Mouse (Mus musculus) CD4-positive helper T cell, adult 2 months (primary cell): Measurements from ENCODE around the gene Tnnt3.

Experiments used
- DNase-seq: peaks from one replicate; pipeline ENCODE4 v3.0.0-alpha.2; 2012; ENCODE audit warnings: low read depth, missing footprints, low spot score

The Tnnt3 gene

DNA sequence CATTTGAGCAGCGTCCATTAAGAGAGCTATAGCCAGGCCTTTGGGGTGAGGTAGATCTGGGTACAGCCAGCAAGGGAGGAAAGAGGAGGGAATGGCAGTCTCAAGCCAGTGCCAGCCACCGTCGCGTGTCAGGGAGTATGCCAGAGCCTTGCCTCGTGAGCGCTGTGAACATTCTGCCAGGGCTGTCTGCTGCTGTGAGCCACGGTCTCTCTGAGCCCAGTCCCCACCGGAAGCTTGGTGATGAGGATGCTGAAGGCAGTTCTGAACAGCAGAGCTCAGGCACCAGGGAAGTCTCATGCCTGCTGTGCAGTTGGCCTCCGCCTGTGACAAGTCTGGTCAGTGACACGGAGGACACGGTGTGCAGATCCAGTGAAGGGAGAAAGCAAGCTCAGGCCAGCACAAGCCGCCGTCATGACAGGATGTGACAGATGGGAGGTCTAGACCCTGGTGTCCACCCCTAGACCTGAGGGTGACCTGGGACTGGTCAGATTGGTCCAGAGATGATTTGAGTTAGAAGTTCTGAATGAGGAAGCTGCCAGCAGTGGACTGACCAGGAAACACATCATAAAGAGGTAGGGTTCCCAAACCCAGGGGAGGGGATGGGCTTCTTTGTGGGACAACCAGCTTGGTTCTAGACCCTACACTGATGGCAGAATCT lies 21.7 kb upstream of the Tnnt3 start:
- DNase-seq, result no peak

DNA sequence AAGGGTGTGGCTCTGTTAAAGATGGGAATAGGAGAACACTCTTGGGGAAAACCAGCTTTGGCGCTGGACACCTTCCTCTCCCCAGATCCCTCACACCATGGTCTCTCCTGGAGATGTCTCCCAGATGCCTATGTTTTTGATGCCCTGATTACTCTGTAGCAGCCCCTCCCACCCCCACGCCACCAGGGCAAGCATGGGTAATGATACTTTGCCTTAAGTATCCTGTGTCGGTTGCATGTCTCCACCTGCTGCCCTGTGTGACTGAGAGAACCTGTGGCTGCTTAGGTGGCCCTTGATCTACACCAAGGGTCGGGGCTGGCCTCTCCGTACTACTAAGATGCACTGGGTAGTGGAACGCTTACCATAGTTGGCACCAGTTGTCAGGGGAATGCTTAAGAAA lies 20.6 kb upstream of the Tnnt3 start:
- no peak for DNase-seq

DNA sequence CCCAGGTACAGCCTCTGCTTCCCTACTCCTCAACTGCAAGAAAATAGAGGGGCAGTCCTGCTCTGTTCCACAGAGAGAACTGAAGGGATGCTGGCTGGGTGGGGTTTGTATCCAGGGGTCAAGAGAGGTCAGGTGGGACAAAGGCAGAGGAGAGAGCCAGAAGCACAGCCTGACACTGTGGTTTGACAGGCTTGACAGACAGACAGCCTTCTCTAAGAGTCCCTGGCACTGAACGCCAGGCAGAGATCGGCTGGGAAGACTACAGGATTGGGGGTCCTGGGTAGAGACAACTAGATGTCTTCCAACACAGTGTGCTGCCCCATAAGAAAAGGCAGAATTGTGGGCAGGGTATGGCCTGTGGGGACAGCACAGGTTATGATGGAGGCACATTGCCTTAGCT lies 20.1 kb upstream of the Tnnt3 start:
- no peak for DNase-seq

DNA sequence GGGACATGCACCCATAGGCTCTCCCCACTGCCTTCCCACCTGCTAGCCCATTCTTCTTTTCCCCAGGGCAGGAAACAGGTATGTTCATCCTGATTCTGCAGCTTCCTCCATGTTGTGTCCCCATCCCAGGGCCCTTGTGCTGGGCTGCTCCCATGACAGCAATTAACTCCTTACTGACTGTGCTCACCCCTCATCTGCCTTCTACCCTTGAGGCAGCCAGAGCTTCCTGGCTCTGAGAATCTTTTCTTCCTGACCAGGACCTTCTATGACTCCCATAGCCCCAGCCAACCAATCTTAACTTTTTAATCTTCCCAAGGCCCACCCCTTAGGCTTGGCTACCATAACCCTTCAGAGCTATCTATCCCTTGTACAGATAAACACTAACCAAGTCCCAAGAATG lies 19.3 kb upstream of the Tnnt3 start:
- no peak for DNase-seq

DNA sequence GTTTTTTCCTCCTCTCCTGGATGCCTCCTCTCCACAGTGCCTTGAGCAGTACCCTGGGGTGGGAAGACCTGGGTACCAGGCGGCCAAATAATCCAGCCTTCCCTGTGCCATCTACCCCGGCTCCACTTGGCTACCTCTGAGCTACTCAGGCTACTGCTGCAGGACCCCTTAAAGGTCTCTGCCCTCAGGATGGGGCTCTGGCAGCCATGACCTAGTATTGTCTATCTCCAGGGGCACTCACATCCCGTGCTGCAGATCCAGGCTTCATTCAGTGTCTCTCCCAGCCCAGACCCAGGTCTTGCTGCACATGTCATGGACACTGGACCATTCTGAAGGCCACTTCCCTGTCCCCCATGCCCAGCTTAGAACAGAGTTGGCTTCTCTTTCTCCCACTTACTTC lies 18.8 kb upstream of the Tnnt3 start:
- no peak for DNase-seq

DNA sequence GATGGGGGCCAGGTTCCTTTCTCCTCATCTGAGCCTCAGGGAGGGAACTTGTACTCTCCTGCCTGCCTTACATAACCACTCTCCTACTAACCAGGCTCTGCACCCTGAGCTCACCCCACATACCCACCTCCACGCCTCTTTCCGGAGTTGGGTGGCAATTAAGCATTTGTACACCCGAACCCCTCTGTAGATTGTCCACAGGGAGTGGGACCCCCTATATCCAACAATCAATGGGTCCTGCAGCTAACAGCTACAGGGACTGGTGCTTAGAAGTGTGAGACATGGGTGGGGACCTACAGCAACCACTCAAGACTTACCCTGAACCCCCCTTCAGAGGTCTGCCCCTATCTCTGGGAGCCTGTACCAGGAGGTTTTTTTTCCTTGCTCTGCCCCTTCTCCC lies 18.0 kb upstream of the Tnnt3 start:
- DNase-seq, result no peak

DNA sequence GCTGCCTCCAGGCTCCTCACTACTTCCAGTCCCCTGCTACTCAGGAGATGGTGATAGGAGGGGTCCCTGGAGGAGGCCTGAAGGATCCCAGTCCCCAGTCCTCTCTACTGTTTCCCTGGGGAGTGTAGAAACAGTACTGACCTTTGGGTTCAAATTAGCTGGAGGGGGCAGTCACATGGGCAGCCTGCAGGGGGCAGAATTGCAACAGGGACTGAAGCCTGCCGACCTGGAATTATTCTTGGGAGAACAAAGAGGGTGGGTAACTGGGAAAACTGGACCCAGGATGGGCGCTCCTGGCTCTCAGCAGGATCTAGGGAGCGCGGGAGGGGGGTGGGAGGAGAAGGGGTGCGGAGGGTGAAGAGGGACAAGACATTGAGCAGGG lies 17.5 kb upstream of the Tnnt3 start:
- DNase-seq, result no peak

DNA sequence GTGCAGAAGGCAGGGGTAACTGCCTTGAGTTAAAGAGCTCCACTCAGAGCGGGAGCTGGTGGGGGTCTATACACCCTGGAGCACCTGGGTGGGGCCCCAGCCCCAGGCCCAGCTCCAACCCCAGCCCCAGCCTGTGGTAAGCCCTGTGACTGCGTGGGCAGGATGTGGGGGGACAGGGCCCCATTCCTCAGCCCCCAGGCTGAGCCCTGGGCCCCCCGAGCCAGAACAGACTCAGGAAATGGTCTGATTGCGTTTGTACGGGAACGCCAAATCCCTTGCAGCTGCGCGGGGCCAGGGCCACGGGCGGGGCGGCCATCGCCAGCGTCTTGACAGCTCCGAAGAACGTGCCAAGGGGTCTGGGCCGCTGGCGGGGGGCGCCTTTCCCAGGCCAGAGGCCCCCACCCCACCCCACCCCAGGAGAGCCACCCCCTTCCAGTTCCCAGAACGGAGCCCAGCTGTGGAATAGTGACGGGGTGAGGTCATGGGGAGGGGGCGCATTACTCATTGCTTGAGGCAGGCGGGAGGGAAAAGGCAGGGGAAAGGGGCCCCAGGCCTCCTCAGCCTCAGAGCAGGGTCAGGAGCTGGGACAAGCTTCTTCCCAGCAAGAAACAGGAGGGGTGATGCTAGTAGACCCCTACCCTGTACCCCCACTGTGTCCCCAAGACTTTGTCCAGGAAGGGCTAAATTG lies 16.9 kb upstream of the Tnnt3 start:
- peak; percentile 20 for DNase-seq

DNA sequence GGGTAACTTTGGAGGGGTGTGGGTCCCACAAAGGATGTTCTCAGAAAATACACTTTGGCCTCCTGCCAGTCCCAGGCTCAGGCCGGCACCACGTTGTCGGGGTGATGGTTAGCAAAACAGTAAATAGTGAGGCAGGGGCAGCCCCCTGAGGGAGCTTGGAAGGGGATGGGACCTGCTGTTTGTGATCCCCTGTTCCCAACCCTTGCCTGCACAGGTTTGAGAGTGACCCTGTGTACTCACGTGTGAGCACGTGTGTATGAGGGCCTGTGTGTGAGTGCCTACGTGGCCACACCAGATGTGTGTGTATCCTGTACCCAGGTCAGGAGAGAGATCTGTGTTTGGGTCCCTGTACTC lies 16.4 kb upstream of the Tnnt3 start:
- no peak for DNase-seq

DNA sequence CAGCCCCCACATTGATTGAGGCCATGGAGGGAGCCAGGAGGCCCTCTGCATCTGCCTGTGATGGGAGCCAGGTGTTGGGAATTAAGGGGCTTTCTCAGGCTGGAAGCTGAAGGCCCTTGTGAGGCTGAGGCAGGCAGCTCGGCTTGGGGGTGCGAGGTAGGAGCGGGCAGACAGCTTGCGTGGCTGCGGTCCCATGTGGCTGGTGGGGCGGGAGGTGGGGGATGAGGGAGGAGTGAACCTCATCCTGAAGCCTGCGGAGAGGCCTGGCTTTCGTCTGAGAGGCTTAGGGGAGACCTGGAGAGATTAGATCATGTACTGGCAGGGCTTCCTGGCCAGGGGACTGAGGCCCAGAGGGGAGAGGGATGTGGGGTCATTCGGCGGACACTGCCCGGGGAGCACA lies 15.5 kb upstream of the Tnnt3 start:
- DNase-seq, result no peak

DNA sequence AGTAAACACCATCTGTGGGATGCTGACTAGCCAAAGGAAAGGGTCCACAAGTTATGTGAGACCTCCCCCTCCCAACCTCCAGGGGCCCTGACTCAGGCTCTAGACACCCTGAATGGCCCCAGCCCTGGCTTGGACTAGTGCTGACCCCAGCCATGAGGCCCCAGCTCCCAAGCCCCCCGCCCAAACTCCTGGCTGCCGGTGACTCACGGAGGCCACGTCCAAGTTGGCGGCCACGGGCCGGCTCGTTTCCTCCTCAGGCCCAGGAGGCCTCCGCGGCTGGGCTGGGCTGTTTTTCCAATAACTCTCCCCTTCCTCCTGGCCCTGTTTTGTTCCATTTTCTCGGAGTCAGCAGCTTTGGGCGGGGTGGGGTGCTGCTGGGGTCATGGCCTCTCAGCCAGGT lies 13.9 kb upstream of the Tnnt3 start:
- no peak for DNase-seq

DNA sequence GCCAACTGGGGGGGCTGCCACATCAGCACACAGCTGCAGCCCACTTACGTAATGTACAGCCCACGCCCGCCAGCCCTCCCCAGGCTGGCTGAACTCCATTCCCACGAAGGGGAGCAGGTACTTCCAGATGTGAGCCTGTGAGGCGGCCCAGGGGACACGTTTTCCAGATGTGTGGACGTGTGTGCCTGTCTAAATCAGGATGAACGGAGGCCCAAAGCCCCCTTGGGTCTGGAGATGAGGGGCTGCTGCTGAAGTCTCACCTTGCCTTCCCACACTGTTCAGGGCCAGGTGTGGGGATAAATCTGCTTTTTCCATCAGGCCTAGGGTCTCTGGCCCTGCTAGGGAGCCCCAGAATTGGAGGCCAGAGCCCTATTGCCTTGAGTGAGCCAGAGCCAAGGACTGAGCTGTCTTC lies 11.9 kb upstream of the Tnnt3 start:
- no peak for DNase-seq

DNA sequence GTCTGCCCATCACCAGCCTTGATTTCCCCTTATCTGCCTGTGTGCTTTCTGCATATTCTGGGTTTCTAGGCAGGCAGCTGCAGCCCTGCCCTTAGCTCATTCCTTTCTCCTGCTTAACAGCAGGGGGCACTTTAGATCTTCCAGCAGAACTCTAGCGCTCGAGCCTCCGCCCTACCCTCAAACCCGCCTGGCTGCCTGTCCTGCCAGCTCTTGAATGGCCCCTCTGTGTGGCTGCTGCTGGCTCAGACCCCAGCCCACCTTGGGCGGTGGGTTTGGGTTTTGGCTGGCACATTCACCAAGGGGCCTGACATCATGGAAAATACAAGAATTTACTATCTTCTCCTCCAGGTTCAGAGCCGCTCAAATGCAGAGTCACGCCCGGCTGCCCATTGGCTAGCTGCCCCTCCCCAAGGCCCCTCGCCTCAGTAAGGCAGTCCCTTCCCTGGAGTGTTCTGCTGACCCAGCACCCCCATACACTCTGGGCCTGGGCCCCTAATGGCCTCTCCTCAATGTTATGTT lies 11.2 kb upstream of the Tnnt3 start:
- DNase-seq, result no peak

DNA sequence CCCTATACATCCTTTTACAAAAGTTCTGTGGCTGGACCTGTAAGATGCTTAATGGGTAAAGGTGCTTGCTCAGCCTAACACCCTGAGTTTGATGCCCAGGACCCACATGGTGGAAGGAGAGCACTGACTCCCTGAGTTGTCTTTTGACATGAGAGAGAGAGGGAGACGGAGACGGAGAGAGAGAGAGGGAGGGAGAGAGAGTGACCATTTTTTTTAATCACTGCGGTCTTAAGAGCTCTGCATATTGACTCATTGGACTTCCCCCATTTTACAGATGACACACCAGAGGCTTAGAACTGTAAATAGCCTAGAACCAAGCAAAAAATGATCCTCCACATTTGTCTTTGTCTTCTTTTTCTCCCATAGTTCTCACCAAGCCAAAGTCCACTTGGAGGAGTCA lies 10.6 kb upstream of the Tnnt3 start:
- no peak for DNase-seq

DNA sequence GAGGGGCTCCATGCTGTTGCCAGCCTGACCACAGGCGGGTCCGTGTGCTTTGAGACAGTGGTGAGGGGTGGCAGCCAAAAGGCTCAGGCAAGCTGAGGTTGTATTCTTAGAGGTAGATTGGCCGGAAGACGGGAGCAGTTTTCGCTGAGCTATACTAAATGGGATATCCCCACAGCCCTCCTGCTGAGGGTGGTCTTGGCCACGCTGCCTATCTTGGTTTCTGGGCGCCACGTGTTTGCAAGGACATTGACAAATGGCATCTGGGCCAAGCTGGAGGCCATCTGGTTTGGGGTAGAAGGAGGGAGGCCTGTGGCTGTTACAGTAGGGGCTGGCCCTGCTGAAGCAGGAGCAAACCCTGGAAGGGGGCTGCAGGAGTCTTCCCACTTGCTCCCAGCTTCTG lies 5.1 kb upstream of the Tnnt3 start:
- DNase-seq, result no peak

DNA sequence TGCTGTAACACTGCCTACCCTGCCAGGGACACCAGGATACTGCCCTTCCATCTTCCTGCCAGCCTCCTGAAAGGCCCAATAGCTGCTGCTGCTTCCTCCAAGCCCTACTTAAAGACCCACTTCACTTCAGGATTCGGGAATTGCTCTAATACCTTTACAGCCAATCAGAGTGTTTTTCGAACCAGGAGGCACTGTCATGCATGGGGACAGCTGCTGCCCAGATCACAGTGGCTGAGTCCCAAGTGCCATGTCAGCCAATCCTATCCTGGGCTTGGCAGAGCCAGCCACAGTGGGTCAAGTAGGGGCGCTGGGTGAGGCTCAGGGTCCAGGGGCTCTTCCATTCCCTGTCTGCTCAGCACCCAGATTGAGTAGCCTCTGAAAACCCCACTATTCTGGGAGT lies 2.5 kb upstream of the Tnnt3 start:
- DNase-seq, result no peak

DNA sequence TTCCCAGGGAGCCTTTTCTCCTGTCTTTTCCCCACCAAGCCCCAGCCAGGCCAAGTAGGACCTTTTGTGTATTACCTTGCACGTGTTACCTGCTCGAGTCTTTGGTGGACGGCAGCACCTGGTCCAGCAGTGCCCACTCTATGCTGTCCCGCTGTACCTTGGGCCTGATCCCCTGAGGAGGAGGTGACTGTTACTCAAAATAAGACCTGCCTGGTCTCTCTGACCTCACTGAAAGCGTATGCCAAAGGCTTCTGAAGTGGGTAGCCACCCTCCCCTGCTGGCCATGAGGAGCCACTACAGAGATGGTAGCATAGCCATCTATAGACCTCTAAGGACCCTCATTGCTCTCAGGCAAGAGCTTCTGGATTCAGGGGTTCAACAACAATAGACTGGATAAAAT lies 1.8 kb upstream of the Tnnt3 start:
- no peak for DNase-seq

DNA sequence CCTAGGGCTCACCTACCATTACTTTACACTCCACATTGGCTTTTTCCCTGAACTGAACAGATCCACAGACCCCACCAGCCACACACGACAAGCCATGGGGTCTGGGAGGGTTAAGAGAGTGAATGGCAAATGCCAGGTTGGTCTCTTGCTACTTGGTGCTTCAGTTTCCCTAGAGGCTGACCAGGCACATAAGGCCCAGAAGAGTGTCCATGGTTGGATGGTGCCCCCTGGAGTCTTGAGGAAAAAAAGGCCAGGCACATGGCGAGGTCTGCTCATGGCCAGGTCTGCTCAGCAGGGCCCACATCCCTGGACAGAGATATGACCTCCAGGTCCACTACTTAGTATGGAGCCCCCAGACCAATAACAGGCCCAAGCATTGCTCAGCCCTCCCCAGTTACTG lies 861 bp upstream of the Tnnt3 start:
- peak; percentile 31 for DNase-seq

DNA sequence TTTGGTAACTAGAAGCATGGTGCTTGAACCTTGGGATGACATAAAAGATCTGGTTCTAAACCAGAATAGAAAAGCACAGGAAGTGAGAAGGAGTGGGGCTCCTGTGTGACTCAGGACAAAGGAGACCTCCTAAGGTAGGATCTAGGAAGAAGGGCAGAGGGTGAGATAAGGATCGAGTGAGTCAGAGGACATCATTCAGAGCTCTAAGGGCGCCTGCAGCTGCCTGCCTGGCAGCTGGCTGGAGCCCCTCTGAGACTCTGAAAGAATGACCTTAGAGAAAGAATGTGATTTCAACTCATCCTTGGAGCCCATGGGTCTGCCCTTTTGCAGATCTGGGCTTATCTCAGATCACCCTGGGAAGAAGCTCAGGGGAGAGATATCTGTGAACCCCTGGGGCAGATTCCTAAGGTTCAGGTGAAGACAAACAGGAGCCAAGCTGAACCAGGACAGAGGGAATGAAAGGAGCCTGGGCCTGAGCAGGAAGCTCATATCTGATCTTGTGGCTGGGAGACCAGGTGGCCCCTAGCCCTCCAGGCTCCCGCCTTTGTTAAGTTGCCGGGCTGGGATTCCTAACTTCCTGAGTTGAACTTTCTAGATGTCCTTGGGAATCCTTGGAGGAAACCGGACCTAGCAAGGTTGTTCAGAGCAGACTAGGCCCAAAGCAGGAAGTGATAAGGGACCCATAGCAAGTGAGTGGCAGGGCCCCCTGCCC lies 530 bp downstream of the Tnnt3 start:
- DNase-seq, result no peak

DNA sequence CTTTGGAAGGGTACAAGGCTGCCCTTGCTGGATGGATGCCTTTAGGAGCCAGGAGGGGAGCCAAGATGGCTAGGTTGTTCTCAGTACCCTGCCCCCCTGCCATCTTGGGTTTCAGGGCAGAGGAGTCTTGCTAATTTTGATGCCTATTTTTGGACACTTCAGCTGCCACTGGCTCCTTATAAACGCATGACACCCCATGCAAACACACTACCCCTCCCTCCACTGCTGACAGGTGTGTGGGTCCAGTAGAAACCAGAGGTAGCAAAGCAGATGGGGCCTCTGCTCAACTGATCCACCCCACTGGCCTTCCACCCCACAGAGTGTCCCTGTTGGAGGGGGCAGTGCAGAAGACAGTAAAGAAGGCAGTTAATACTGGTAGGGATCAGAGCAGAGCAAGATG lies 1.4 kb downstream of the Tnnt3 start:
- DNase-seq, result no peak

DNA sequence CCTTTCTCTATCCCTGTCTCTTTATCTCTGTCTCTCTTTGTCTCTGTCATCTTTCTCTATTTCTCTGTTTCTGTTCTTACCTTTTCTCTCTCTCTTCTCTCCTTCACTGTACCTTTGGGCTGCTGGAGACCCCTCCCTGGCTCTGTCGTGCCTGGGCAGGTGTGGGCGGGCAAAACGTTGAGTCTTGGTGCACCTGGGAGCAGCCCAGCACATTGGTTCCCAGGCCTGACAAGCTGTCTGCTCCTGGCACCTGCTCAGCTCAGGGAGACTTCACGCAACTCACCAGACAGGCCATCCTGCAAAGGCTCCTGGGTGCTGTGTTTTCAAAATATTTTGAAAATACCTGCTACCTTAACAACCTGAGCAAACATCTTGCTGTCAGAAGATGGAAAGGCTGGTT lies 4.6 kb downstream of the Tnnt3 start:
- DNase-seq, result no peak

DNA sequence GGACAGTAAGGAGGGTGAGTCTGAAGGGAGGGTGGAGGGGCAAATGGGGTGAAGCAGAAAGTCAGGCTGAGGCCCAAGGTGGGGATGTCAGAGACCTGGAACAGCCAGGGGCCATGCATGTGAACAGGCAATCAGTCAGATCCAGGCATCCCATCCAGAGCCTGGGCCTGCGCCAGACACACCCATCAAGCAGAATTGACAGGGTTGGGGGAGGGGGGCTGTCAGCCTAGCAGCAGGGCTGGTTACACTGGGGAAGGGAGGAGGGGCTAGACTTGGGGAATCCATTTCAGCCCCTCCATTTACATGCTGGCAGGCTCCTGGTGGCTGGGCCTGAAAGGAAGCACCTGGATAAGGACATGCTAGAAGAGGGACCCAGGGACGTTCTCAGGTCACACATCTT lies 7.3 kb downstream of the Tnnt3 start:
- DNase-seq, result no peak

DNA sequence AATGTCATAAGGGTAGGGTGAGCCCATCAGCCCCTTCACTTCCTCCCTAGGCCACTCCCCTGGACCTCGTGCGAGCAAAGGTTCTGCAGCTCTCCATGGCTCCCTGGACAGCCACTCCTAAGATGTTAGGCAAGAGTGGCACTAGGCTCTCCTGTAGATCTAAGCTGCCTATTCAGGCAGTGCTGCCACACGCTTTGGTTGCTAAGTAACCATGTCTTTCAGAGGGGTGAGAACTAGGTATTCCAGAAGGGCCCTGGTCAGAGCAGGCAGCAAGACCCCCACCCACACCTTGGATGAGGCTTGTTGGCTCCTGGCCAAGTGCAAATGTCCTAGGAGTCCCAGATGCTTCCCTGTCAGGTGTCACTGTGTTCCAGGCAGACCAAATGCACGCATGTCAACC lies 7.9 kb downstream of the Tnnt3 start:
- DNase-seq, result no peak
